Mouse (Mus musculus): ENCODE results near the gene Gm20388. TPM values are rescaled to one million over a fixed set of nuclear protein-coding genes. Genes with fewer than 3 reads are reported as not detected.
A peak's percentile ranks its signal among the peaks of the same experiment; 100 is the strongest.

The Gm20388 gene
- polyA plus RNA-seq, 1 experiment from 2014 or later, result not detected

- Histone ChIP-seq H3K4me2 (replicated peaks) (no peak overlapping the region), H3K27me3 (ENCODE audit: control insufficient read depth, insufficient read depth, low read length) (no peaks in the 10 kb centered on the region), H3K4me1 (replicated peaks; ENCODE audit: control insufficient read depth, insufficient read depth, low read length) (peaks cover 15% of the 10 kb centered on the region), H3K27ac (no peak overlapping the region), H3K9me3 (ENCODE audit: control insufficient read depth, low read length) (no peaks in the 10 kb centered on the region), H3K9ac (no peak overlapping the region), H3K36me3 (replicated peaks; ENCODE audit: control insufficient read depth, insufficient read depth) (peaks cover 14% of the 10 kb centered on the region), H3K4me3 (replicated peaks; ENCODE audit: low read length) (no peak overlapping the region)
- ATAC-seq (ENCODE audit: low FRiP score) (no peak), DNase-seq (ENCODE audit: low spot score) (no peak)
- WGBS, result 88% methylated on average over 1 of the region's 1 CpGs
Measured at GRCm38 (mm10) chr8:121955825-121956500, 2045.3 kb downstream of the Gm20388 start.

GRCm38 (mm10) chr8:121958395-121958794 lies 2047.8 kb downstream of the Gm20388 start:
- WGBS, result 85% methylated on average over 1 of the region's 1 CpGs
- Histone ChIP-seq H3K4me1 (replicated peaks; ENCODE audit: control insufficient read depth, insufficient read depth, low read length) (no peaks in the 10 kb centered on the region), H3K36me3 (replicated peaks; ENCODE audit: control insufficient read depth, insufficient read depth) (peaks cover 14% of the 10 kb centered on the region), H3K9me3 (ENCODE audit: control insufficient read depth, low read length) (no peaks in the 10 kb centered on the region), H3K27ac (no peak overlapping the region), H3K4me3 (replicated peaks; ENCODE audit: low read length) (no peak overlapping the region), H3K4me2 (replicated peaks) (no peak overlapping the region), H3K27me3 (ENCODE audit: control insufficient read depth, insufficient read depth, low read length) (no peaks in the 10 kb centered on the region), H3K9ac (no peak overlapping the region)
- no peak for ATAC-seq (ENCODE audit: low FRiP score)
- DNase-seq (ENCODE audit: low spot score), result no peak

- ATAC-seq (ENCODE audit: low FRiP score), result no peak
- Histone ChIP-seq H3K9me3 (ENCODE audit: control insufficient read depth, low read length) (no peaks in the 10 kb centered on the region), H3K27me3 (ENCODE audit: control insufficient read depth, insufficient read depth, low read length) (no peaks in the 10 kb centered on the region), H3K36me3 (replicated peaks; ENCODE audit: control insufficient read depth, insufficient read depth) (no peaks in the 10 kb centered on the region), H3K9ac (no peak overlapping the region), H3K27ac (no peak overlapping the region), H3K4me1 (replicated peaks; ENCODE audit: control insufficient read depth, insufficient read depth, low read length) (peaks cover 23% of the 10 kb centered on the region), H3K4me2 (replicated peaks) (no peak overlapping the region), H3K4me3 (replicated peaks; ENCODE audit: low read length) (no peak overlapping the region)
- DNase-seq (ENCODE audit: low spot score), result no peak
- 83% methylated on average over 3 of the region's 3 CpGs for WGBS
Measured at GRCm38 (mm10) chr8:121962892-121963291, 2052.3 kb downstream of the Gm20388 start.

GRCm38 (mm10) chr8:121964716-121965512 lies 2054.3 kb downstream of the Gm20388 start:
- Histone ChIP-seq H3K9ac (no peak overlapping the region), H3K4me1 (replicated peaks; ENCODE audit: control insufficient read depth, insufficient read depth, low read length) (peaks cover 31% of the 10 kb centered on the region), H3K27me3 (ENCODE audit: control insufficient read depth, insufficient read depth, low read length) (no peaks in the 10 kb centered on the region), H3K27ac (no peak overlapping the region), H3K4me3 (replicated peaks; ENCODE audit: low read length) (no peak overlapping the region), H3K36me3 (replicated peaks; ENCODE audit: control insufficient read depth, insufficient read depth) (no peaks in the 10 kb centered on the region), H3K9me3 (ENCODE audit: control insufficient read depth, low read length) (no peaks in the 10 kb centered on the region), H3K4me2 (replicated peaks) (no peak overlapping the region)
- WGBS, result 59% methylated on average over 8 of the region's 8 CpGs
- DNase-seq (ENCODE audit: low spot score), result no peak
- no peak for ATAC-seq (ENCODE audit: low FRiP score)

- no peak overlapping the region for H3K27ac ChIP-seq
- no peaks in the 10 kb centered on the region for H3K9me3 ChIP-seq (ENCODE audit: control insufficient read depth, low read length)
- H3K27me3 ChIP-seq (ENCODE audit: control insufficient read depth, insufficient read depth, low read length), result no peaks in the 10 kb centered on the region
- no peak overlapping the region for H3K4me2 ChIP-seq (replicated peaks)
- no peak for DNase-seq (ENCODE audit: low spot score)
- H3K4me3 ChIP-seq (replicated peaks; ENCODE audit: low read length), result no peak overlapping the region
- WGBS, result 64% methylated on average over 5 of the region's 5 CpGs
- H3K36me3 ChIP-seq (replicated peaks; ENCODE audit: control insufficient read depth, insufficient read depth), result no peaks in the 10 kb centered on the region
- no peak for ATAC-seq (ENCODE audit: low FRiP score)
- H3K4me1 ChIP-seq (replicated peaks; ENCODE audit: control insufficient read depth, insufficient read depth, low read length), result peaks cover 34% of the 10 kb centered on the region
- no peak overlapping the region for H3K9ac ChIP-seq
Measured at GRCm38 (mm10) chr8:121966110-121966509, 2055.5 kb downstream of the Gm20388 start.

- Histone ChIP-seq H3K4me3 (replicated peaks; ENCODE audit: low read length) (no peak overlapping the region), H3K4me1 (replicated peaks; ENCODE audit: control insufficient read depth, insufficient read depth, low read length) (peaks cover 41% of the 10 kb centered on the region), H3K27me3 (ENCODE audit: control insufficient read depth, insufficient read depth, low read length) (no peaks in the 10 kb centered on the region), H3K36me3 (replicated peaks; ENCODE audit: control insufficient read depth, insufficient read depth) (no peaks in the 10 kb centered on the region), H3K9me3 (ENCODE audit: control insufficient read depth, low read length) (no peaks in the 10 kb centered on the region), H3K4me2 (replicated peaks) (no peak overlapping the region), H3K9ac (no peak overlapping the region), H3K27ac (no peak overlapping the region)
- 44% methylated on average over 7 of the region's 7 CpGs for WGBS
- DNase-seq (ENCODE audit: low spot score) (no peak), ATAC-seq (ENCODE audit: low FRiP score) (peak; percentile 56; the same call in 1 of the 2 replicates)
Measured at GRCm38 (mm10) chr8:121966714-121967448, 2056.2 kb downstream of the Gm20388 start.

GRCm38 (mm10) chr8:121967977-121968376 lies 2057.3 kb downstream of the Gm20388 start:
- ATAC-seq (ENCODE audit: low FRiP score) (no peak), DNase-seq (ENCODE audit: low spot score) (no peak)
- H3K36me3 ChIP-seq (replicated peaks; ENCODE audit: control insufficient read depth, insufficient read depth), result no peaks in the 10 kb centered on the region
- no peak overlapping the region for H3K4me3 ChIP-seq (replicated peaks; ENCODE audit: low read length)
- no peak overlapping the region for H3K4me2 ChIP-seq (replicated peaks)
- H3K27ac ChIP-seq, result peak overlapping the region; percentile 65
- H3K9me3 ChIP-seq (ENCODE audit: control insufficient read depth, low read length), result no peaks in the 10 kb centered on the region
- H3K9ac ChIP-seq, result no peak overlapping the region
- H3K27me3 ChIP-seq (ENCODE audit: control insufficient read depth, insufficient read depth, low read length), result no peaks in the 10 kb centered on the region
- WGBS, result 39% methylated on average over 4 of the region's 4 CpGs
- H3K4me1 ChIP-seq (replicated peaks; ENCODE audit: control insufficient read depth, insufficient read depth, low read length), result peaks cover 41% of the 10 kb centered on the region

- Histone ChIP-seq H3K36me3 (replicated peaks; ENCODE audit: control insufficient read depth, insufficient read depth) (no peaks in the 10 kb centered on the region), H3K9ac (no peak overlapping the region), H3K27ac (peak overlapping the region; percentile 65), H3K4me2 (replicated peaks) (no peak overlapping the region), H3K4me1 (replicated peaks; ENCODE audit: control insufficient read depth, insufficient read depth, low read length) (peaks cover 41% of the 10 kb centered on the region), H3K27me3 (ENCODE audit: control insufficient read depth, insufficient read depth, low read length) (no peaks in the 10 kb centered on the region), H3K9me3 (ENCODE audit: control insufficient read depth, low read length) (no peaks in the 10 kb centered on the region), H3K4me3 (replicated peaks; ENCODE audit: low read length) (no peak overlapping the region)
- 74% methylated on average over 4 of the region's 4 CpGs for WGBS
- DNase-seq (ENCODE audit: low spot score), result no peak
- no peak for ATAC-seq (ENCODE audit: low FRiP score)
Measured at GRCm38 (mm10) chr8:121968542-121968941, 2057.9 kb downstream of the Gm20388 start.

- no peak overlapping the region for H3K4me2 ChIP-seq (replicated peaks)
- 82% methylated on average over 8 of the region's 8 CpGs for WGBS
- H3K4me1 ChIP-seq (replicated peaks; ENCODE audit: control insufficient read depth, insufficient read depth, low read length), result peaks cover 41% of the 10 kb centered on the region
- H3K27me3 ChIP-seq (ENCODE audit: control insufficient read depth, insufficient read depth, low read length), result no peaks in the 10 kb centered on the region
- H3K9ac ChIP-seq, result 0 out of 2 replicates have a peak overlapping the region, but pooled peaks have one; percentile 28
- peaks cover 16% of the 10 kb centered on the region for H3K36me3 ChIP-seq (replicated peaks; ENCODE audit: control insufficient read depth, insufficient read depth)
- H3K4me3 ChIP-seq (replicated peaks; ENCODE audit: low read length), result no peak overlapping the region
- no peak for ATAC-seq (ENCODE audit: low FRiP score)
- no peak for DNase-seq (ENCODE audit: low spot score)
- no peaks in the 10 kb centered on the region for H3K9me3 ChIP-seq (ENCODE audit: control insufficient read depth, low read length)
- no peak overlapping the region for H3K27ac ChIP-seq
Measured at GRCm38 (mm10) chr8:121970225-121970624, 2059.6 kb downstream of the Gm20388 start.
